Mouse (Mus musculus) lung, embryonic 16.5 days (tissue): ENCODE results near the gene Postn. TPM values are rescaled to one million over a fixed set of nuclear protein-coding genes. Genes with fewer than 3 reads are reported as not detected.

ENCODE experiments used
- ATAC-seq: fragments of 200-750 bp; cut with Nextera tagmentation; 2 replicates; pipeline ENCODE4 v1.8.0; 2017; ENCODE audit warnings: low read depth, mild to moderate bottlenecking, moderate library complexity
- H3K27ac ChIP-seq: fragments of 300-500 bp; sonication (generic); 2 replicates; pipeline ENCODE4 v1.5.1; 2014; ENCODE audit warnings: mild to moderate bottlenecking, control low read depth, low read length
- H3K27me3 ChIP-seq: fragments of 300-500 bp; sonication (generic); 2 replicates; pipeline ENCODE4 v1.6.1; 2014; ENCODE audit warnings: low read depth, low read length, mixed read lengths; ENCODE audit not compliant: control insufficient read depth, insufficient read depth
- H3K36me3 ChIP-seq: fragments of 300-500 bp; sonication (generic); 2 replicates; pipeline ENCODE4 v1.6.1; 2014; ENCODE audit warnings: low read length; ENCODE audit not compliant: control insufficient read depth, insufficient read depth
- H3K4me1 ChIP-seq: fragments of 300-500 bp; sonication (generic); replicated peaks from 2 replicates; pipeline ENCODE4 v1.6.1; 2014; ENCODE audit warnings: low read length, mixed read lengths; ENCODE audit not compliant: control insufficient read depth, insufficient read depth
- H3K4me2 ChIP-seq: fragments of 300-500 bp; sonication (generic); 2 replicates; pipeline ENCODE4 v1.6.1; 2014; ENCODE audit warnings: low read depth, low read length, control low read depth
- H3K4me3 ChIP-seq: fragments of 300-500 bp; sonication (generic); 2 replicates; pipeline ENCODE4 v1.5.1; 2014; ENCODE audit warnings: mild to moderate bottlenecking, low read length, control low read depth
- H3K9ac ChIP-seq: fragments of 300-500 bp; sonication (generic); 2 replicates; pipeline ENCODE4 v1.6.1; 2014; ENCODE audit warnings: low read length, control low read depth
- H3K9me3 ChIP-seq: fragments of 300-500 bp; sonication (generic); 2 replicates; pipeline ENCODE4 v1.6.1; 2016; ENCODE audit warnings: low read length; ENCODE audit not compliant: control insufficient read depth
- WGBS: fragments of 180-500 bp; shearing (Covaris S2); extraction: QIAGEN DNeasy Blood & Tissue Kit; methylation state at CpG from one replicate; pipeline ENCODE4 v1.1.7; 2014; 5-methylcytosine and 5-hydroxymethylcytosine counted together
- polyA plus RNA-seq: library from polyadenylated mRNA; unstranded; fragments of >200 nt; fragmentation: Nextera tagmentation; extraction: Ambion mirVana; gene quantifications from 2 replicates; pipeline ENCODE4 v1.2.1, GENCODE M21; 2015

Postn gene
- polyA plus RNA-seq, 1 experiment from 2014 or later: 177 TPM

- H3K4me3 ChIP-seq: no peak overlapping the region
- H3K9me3 ChIP-seq: no peaks in the 10 kb centered on the region
- H3K27me3 ChIP-seq: no peaks in the 10 kb centered on the region
- no peak overlapping the region for H3K27ac ChIP-seq
- no peak overlapping the region for H3K9ac ChIP-seq
- no peak overlapping the region for H3K4me2 ChIP-seq
- no peaks in the 10 kb centered on the region for H3K4me1 ChIP-seq
- no peaks in the 10 kb centered on the region for H3K36me3 ChIP-seq
- no peak for ATAC-seq
- WGBS: 50% methylated on average over 2 of the region's 2 CpGs
Observed at GRCm38 (mm10) chr3:54377647-54378046, 16.7 kb downstream of the Postn start.

- Histone ChIP-seq H3K27ac (no peak overlapping the region), H3K9me3 (no peaks in the 10 kb centered on the region), H3K4me1 (no peaks in the 10 kb centered on the region), H3K9ac (no peak overlapping the region), H3K4me3 (no peak overlapping the region), H3K4me2 (no peak overlapping the region), H3K36me3 (no peaks in the 10 kb centered on the region), H3K27me3 (no peaks in the 10 kb centered on the region)
- ATAC-seq: no peak
- 51% methylated on average over 1 of the region's 1 CpGs for WGBS
Observed at GRCm38 (mm10) chr3:54378135-54378534, 17.2 kb downstream of the Postn start.

- Histone ChIP-seq H3K27ac (no peak overlapping the region), H3K4me1 (no peaks in the 10 kb centered on the region), H3K4me2 (no peak overlapping the region), H3K4me3 (no peak overlapping the region), H3K27me3 (no peaks in the 10 kb centered on the region), H3K9me3 (no peaks in the 10 kb centered on the region), H3K9ac (no peak overlapping the region), H3K36me3 (no peaks in the 10 kb centered on the region)
- ATAC-seq: no peak
- 45% methylated on average over 4 of the region's 4 CpGs for WGBS
Observed at GRCm38 (mm10) chr3:54379981-54380380, 19.1 kb downstream of the Postn start.

GRCm38 (mm10) chr3:54399321-54399720 lies 38.4 kb downstream of the Postn start:
- 9% methylated on average over 2 of the region's 2 CpGs for WGBS
- no peaks in the 10 kb centered on the region for H3K27me3 ChIP-seq
- no peak overlapping the region for H3K4me2 ChIP-seq
- no peaks in the 10 kb centered on the region for H3K9me3 ChIP-seq
- no peaks in the 10 kb centered on the region for H3K4me1 ChIP-seq
- no peak overlapping the region for H3K4me3 ChIP-seq
- no peaks in the 10 kb centered on the region for H3K36me3 ChIP-seq
- no peak for ATAC-seq
- H3K27ac ChIP-seq: no peak overlapping the region
- no peak overlapping the region for H3K9ac ChIP-seq

- H3K9me3 ChIP-seq: no peaks in the 10 kb centered on the region
- no peaks in the 10 kb centered on the region for H3K27me3 ChIP-seq
- no peak for ATAC-seq
- H3K36me3 ChIP-seq: no peaks in the 10 kb centered on the region
- H3K27ac ChIP-seq: no peak overlapping the region
- no peak overlapping the region for H3K9ac ChIP-seq
- no peak overlapping the region for H3K4me3 ChIP-seq
- 39% methylated on average over 2 of the region's 2 CpGs for WGBS
- H3K4me1 ChIP-seq: no peaks in the 10 kb centered on the region
- no peak overlapping the region for H3K4me2 ChIP-seq
Observed at GRCm38 (mm10) chr3:54399911-54400310, 39.0 kb downstream of the Postn start.

- H3K27me3 ChIP-seq: no peaks in the 10 kb centered on the region
- 61% methylated on average over 1 of the region's 1 CpGs for WGBS
- no peak overlapping the region for H3K9ac ChIP-seq
- no peaks in the 10 kb centered on the region for H3K36me3 ChIP-seq
- H3K9me3 ChIP-seq: no peaks in the 10 kb centered on the region
- no peaks in the 10 kb centered on the region for H3K4me1 ChIP-seq
- H3K4me2 ChIP-seq: no peak overlapping the region
- no peak overlapping the region for H3K4me3 ChIP-seq
- no peak for ATAC-seq
- no peak overlapping the region for H3K27ac ChIP-seq
Observed at GRCm38 (mm10) chr3:54400617-54401016, 39.7 kb downstream of the Postn start.

- Histone ChIP-seq H3K4me1 (no peaks in the 10 kb centered on the region), H3K36me3 (no peaks in the 10 kb centered on the region), H3K9me3 (no peaks in the 10 kb centered on the region), H3K9ac (no peak overlapping the region), H3K4me3 (no peak overlapping the region), H3K4me2 (no peak overlapping the region), H3K27ac (no peak overlapping the region), H3K27me3 (no peaks in the 10 kb centered on the region)
- no peak for ATAC-seq
- WGBS: 74% methylated on average over 5 of the region's 5 CpGs
Observed at GRCm38 (mm10) chr3:54401706-54402105, 40.8 kb downstream of the Postn start.

GRCm38 (mm10) chr3:54403791-54404190 lies 42.9 kb downstream of the Postn start:
- WGBS: 46% methylated on average over 3 of the region's 3 CpGs
- Histone ChIP-seq H3K36me3 (no peaks in the 10 kb centered on the region), H3K4me1 (no peaks in the 10 kb centered on the region), H3K4me2 (no peak overlapping the region), H3K27me3 (no peaks in the 10 kb centered on the region), H3K27ac (no peak overlapping the region), H3K9me3 (no peaks in the 10 kb centered on the region), H3K4me3 (no peak overlapping the region), H3K9ac (no peak overlapping the region)
- ATAC-seq: no peak

GRCm38 (mm10) chr3:54406567-54406966 lies 45.7 kb downstream of the Postn start:
- no peak overlapping the region for H3K4me3 ChIP-seq
- no peak overlapping the region for H3K9ac ChIP-seq
- H3K4me1 ChIP-seq: no peaks in the 10 kb centered on the region
- WGBS: 26% methylated on average over 2 of the region's 2 CpGs
- no peaks in the 10 kb centered on the region for H3K9me3 ChIP-seq
- no peaks in the 10 kb centered on the region for H3K27me3 ChIP-seq
- H3K4me2 ChIP-seq: no peak overlapping the region
- H3K27ac ChIP-seq: no peak overlapping the region
- 0 out of 2 replicates have a peak, but pooled peaks have one; percentile 10 for ATAC-seq
- no peaks in the 10 kb centered on the region for H3K36me3 ChIP-seq

GRCm38 (mm10) chr3:54411052-54411451 lies 50.1 kb downstream of the Postn start:
- Histone ChIP-seq H3K4me1 (no peaks in the 10 kb centered on the region), H3K4me3 (no peak overlapping the region), H3K4me2 (no peak overlapping the region), H3K27ac (no peak overlapping the region), H3K9me3 (no peaks in the 10 kb centered on the region), H3K9ac (no peak overlapping the region), H3K27me3 (no peaks in the 10 kb centered on the region), H3K36me3 (no peaks in the 10 kb centered on the region)
- WGBS: 73% methylated on average over 3 of the region's 3 CpGs
- no peak for ATAC-seq
